Mouse (Mus musculus) megakaryocyte, embryonic 14.5 days (primary cell): ENCODE data around the gene Jph4.

Experiments
- FLI1 ChIP-seq: IDR thresholded peaks from 2 replicates; pipeline ENCODE4 v1.6.1; 2012; ENCODE audit warnings: low read length, inconsistent platforms, mixed read lengths
- GATA1 ChIP-seq: IDR thresholded peaks from 3 replicates; pipeline ENCODE4 v1.6.1; 2012; ENCODE audit warnings: mixed read lengths, low read length, inconsistent platforms, borderline replicate concordance

- TF ChIP-seq GATA1 (no peak), FLI1 (no peak)
Measured at GRCm38 (mm10) chr14:55152174-55152573, 35.4 kb upstream of the Jph4 start.
